Comparison of ENCODE assay signal across 9 mouse cellular contexts in the genomic region with DNA sequence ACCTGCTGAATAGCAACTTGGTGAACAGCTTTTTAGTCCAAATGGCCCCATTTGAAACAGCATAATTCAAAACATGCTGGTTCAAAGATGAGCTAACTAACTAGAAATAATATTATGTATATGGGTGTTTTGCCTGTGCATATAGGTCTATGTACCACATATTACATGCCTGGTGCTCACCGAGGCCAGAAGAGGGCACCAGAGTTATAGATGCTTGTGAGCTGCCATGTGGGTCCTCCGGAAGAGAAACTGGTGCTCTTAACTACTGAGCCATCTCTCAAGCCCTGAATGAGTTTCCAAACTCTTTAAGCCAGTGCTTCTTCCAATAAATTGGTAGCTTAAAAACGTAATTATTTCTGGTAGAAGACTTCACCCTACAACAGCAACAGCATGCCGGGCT. TPM values are rescaled to one million over a fixed set of nuclear protein-coding genes. Genes with fewer than 3 reads are reported as not detected.
DNase-seq lines count a peak whose midpoint lies in the region; ATAC-seq lines count a peak whose summit lies in the region.
"Had no signal": no experiment of that assay in that cellular context is flagged by ENCODE, and none has a peak within 500 bp of the region (broad histone marks: within the 10 kb centered on the region; RNA-seq: fewer than 3 reads in every experiment).

No protein-coding gene starts in this region.

- no peak overlapping the region for H3K4me3 ChIP-seq in forebrain, embryonic 12.5 days (replicated peaks)
- H3K4me3 ChIP-seq in forebrain, embryonic 10.5 days, result no peak overlapping the region
- no peak overlapping the region for H3K4me3 ChIP-seq in embryonic facial prominence, embryonic 14.5 days (ENCODE audit: low read depth, low read length)
- H3K4me3 ChIP-seq: stomach, embryonic 15.5 days had no signal

- no peak overlapping the region for H3K9ac ChIP-seq in forebrain, embryonic 12.5 days
- H3K9ac ChIP-seq in embryonic facial prominence, embryonic 14.5 days (ENCODE audit: low read depth, low read length), result no peak overlapping the region
- H3K9ac ChIP-seq: stomach, embryonic 15.5 days had no signal

- no peak for DNase-seq in forebrain, embryonic 10.5 days (ENCODE audit: extremely low spot score, low spot score)
- peak; percentile 64 for DNase-seq in urinary bladder, postnatal 14 days (ENCODE audit: low spot score)
- DNase-seq in urinary bladder, postnatal 4 days (ENCODE audit: low spot score in 2 of 2), result no peak
- DNase-seq in embryonic facial prominence, embryonic 14.5 days (ENCODE audit: low spot score), result peak; percentile 76
- peak; percentile 60 for DNase-seq in kidney, adult 9 months
- DNase-seq in testis, postnatal 10 days (ENCODE audit: low spot score), result peak; percentile 64

- peak; percentile 70; the same call in 1 of the 2 replicates for ATAC-seq in forebrain, embryonic 12.5 days (ENCODE audit: low FRiP score)
- ATAC-seq in embryonic facial prominence, embryonic 14.5 days (ENCODE audit: low read depth), result peak; percentile 65; the same call in 1 of the 2 replicates
- peak; percentile 79 for ATAC-seq in megakaryocyte, adult 5-6 weeks (ENCODE audit: poor library complexity, severe bottlenecking)

- no peak overlapping the region for H3K4me2 ChIP-seq in forebrain, embryonic 12.5 days
- no peak overlapping the region for H3K4me2 ChIP-seq in embryonic facial prominence, embryonic 14.5 days (ENCODE audit: low read depth, low read length)
- H3K4me2 ChIP-seq: stomach, embryonic 15.5 days had no signal

- WGBS in forebrain, embryonic 12.5 days, result 67% methylated on average over 4 of the region's 4 CpGs
- WGBS in forebrain, embryonic 10.5 days, result 59% methylated on average over 4 of the region's 4 CpGs
- WGBS in embryonic facial prominence, embryonic 14.5 days, result 48% methylated on average over 4 of the region's 4 CpGs

- H3K4me1 ChIP-seq in forebrain, embryonic 12.5 days, result 0 out of 2 replicates have a peak, but pooled peaks cover 3% of the 10 kb centered on the region
- H3K4me1 ChIP-seq in forebrain, embryonic 10.5 days, result peaks cover 20% of the 10 kb centered on the region
- H3K4me1 ChIP-seq in embryonic facial prominence, embryonic 14.5 days (ENCODE audit: control insufficient read depth, insufficient read depth, low read length), result no peaks in the 10 kb centered on the region
- H3K4me1 ChIP-seq: stomach, embryonic 15.5 days had no signal

- H3K36me3 ChIP-seq in forebrain, embryonic 12.5 days (replicated peaks), result peaks cover 4% of the 10 kb centered on the region; the same call in 1 of the 2 replicates
- H3K36me3 ChIP-seq in forebrain, embryonic 10.5 days (replicated peaks), result peaks cover 10% of the 10 kb centered on the region
- H3K36me3 ChIP-seq in embryonic facial prominence, embryonic 14.5 days (ENCODE audit: control insufficient read depth, insufficient read depth, low read length), result peaks cover 14% of the 10 kb centered on the region; the same call in 1 of the 2 replicates
- H3K36me3 ChIP-seq: stomach, embryonic 15.5 days had no signal

- no peak overlapping the region for H3K27ac ChIP-seq in forebrain, embryonic 12.5 days
- H3K27ac ChIP-seq in forebrain, embryonic 10.5 days, result no peak overlapping the region
- no peak overlapping the region for H3K27ac ChIP-seq in embryonic facial prominence, embryonic 14.5 days (replicated peaks; ENCODE audit: low read depth, low read length)
- H3K27ac ChIP-seq: stomach, embryonic 15.5 days had no signal

- H3K27me3 ChIP-seq in forebrain, embryonic 12.5 days, result no peaks in the 10 kb centered on the region
- no peaks in the 10 kb centered on the region for H3K27me3 ChIP-seq in forebrain, embryonic 10.5 days (ENCODE audit: poor library complexity, severe bottlenecking)
- no peaks in the 10 kb centered on the region for H3K27me3 ChIP-seq in embryonic facial prominence, embryonic 14.5 days (replicated peaks; ENCODE audit: control insufficient read depth, insufficient read depth, low read length)
- H3K27me3 ChIP-seq: stomach, embryonic 15.5 days had no signal

- H3K9me3 ChIP-seq in forebrain, embryonic 12.5 days, result no peaks in the 10 kb centered on the region
- no peaks in the 10 kb centered on the region for H3K9me3 ChIP-seq in forebrain, embryonic 10.5 days
- H3K9me3 ChIP-seq in embryonic facial prominence, embryonic 14.5 days (ENCODE audit: control insufficient read depth, low read length), result no peaks in the 10 kb centered on the region
- H3K9me3 ChIP-seq: stomach, embryonic 15.5 days had no signal

RNA-seq across cellular contexts. Expression of a gene that starts 37.7 kb away (rescaled TPM):
- polyA plus RNA-seq in forebrain, embryonic 12.5 days (2016; fragmentation: Nextera tagmentation; extraction: Ambion mirVana), result 101 and 103 TPM in 2 replicates
- polyA plus RNA-seq in forebrain, embryonic 10.5 days (2016; fragmentation: Nextera tagmentation; extraction: Ambion mirVana), result 85.5 and 89.7 TPM in 2 replicates
- 124 and 125 TPM in 2 replicates for polyA plus RNA-seq in embryonic facial prominence, embryonic 14.5 days (2014; fragmentation: Nextera tagmentation; extraction: Ambion mirVana)
- total RNA-seq in megakaryocyte, adult 5-6 weeks (2015), result 100 and 101 TPM in 2 replicates
- total RNA-seq in megakaryocyte, adult 5-6 weeks (2017), result 102 and 121 TPM in 2 replicates

Comparison
In these comparisons a context has a peak if more than half of its experiments do, and no peak if none do; other contexts are left out.
1. DNase-seq: peak in urinary bladder, postnatal 14 days (single experiment), embryonic facial prominence, embryonic 14.5 days (single experiment), kidney, adult 9 months (single experiment) and testis, postnatal 10 days (single experiment); none in forebrain, embryonic 10.5 days (single experiment) and urinary bladder, postnatal 4 days (0 of 2).
2. Peak in every context shown above with its lines, with median percentiles within 50 percentile points of each other: ATAC-seq.